Mouse (Mus musculus): Measurements from ENCODE around the gene Tspan7. TPM values are rescaled to one million over a fixed set of nuclear protein-coding genes. Genes with fewer than 3 reads are reported as not detected.

The Tspan7 gene
- total and polyA plus RNA-seq, 3 experiments: under 0.01 TPM; not detected in 2

- no peak for ATAC-seq (ENCODE audit: extremely low read depth, insufficient number of reproducible peaks, low FRiP score, poor library complexity, severe bottlenecking)
- H3K36me3 ChIP-seq (replicated peaks): no peaks in the 10 kb centered on the region
- no peaks in the 10 kb centered on the region for H3K9me3 ChIP-seq (replicated peaks)
- H3K4me1 ChIP-seq (ENCODE audit: insufficient read depth, low read depth, low read length): no peaks in the 10 kb centered on the region
- no peaks in the 10 kb centered on the region for H3K27me3 ChIP-seq (ENCODE audit: insufficient read depth, low read length)
- no peak for TF ChIP-seq TAL1 (conservative IDR thresholded peaks at IDR 0.05; ENCODE audit: low read depth, low read length)
- no peak for TF ChIP-seq GATA1 (IDR thresholded peaks at IDR 0.05; ENCODE audit: borderline replicate concordance, low read length)
- no peak overlapping the region for H3K4me3 ChIP-seq (ENCODE audit: low read depth, low read length)
- no peak for DNase-seq (ENCODE audit: low spot score)
These were observed 73.7 kb downstream of the Tspan7 start for GRCm38 (mm10) chrX:10558625-10559024.

GRCm38 (mm10) chrX:10565811-10566210, 80.9 kb downstream of the Tspan7 start:
- DNase-seq (ENCODE audit: low spot score): no peak
- no peak for TF ChIP-seq TAL1 (conservative IDR thresholded peaks at IDR 0.05; ENCODE audit: low read depth, low read length)
- no peak for TF ChIP-seq CTCF (IDR thresholded peaks at IDR 0.05; ENCODE audit: low read depth, low read length)
- TF ChIP-seq GATA1 (IDR thresholded peaks at IDR 0.05; ENCODE audit: borderline replicate concordance, low read length): no peak
- no peak for TF ChIP-seq POLR2AphosphoS5 (IDR thresholded peaks at IDR 0.05; ENCODE audit: insufficient replicate concordance, low read depth, low read length)
- no peak for TF ChIP-seq GATA2 (IDR thresholded peaks at IDR 0.05; ENCODE audit: borderline replicate concordance, low read depth, low read length)
- no peaks in the 10 kb centered on the region for H3K4me1 ChIP-seq (ENCODE audit: insufficient read depth, low read depth, low read length)
- no peaks in the 10 kb centered on the region for H3K27me3 ChIP-seq (ENCODE audit: insufficient read depth, low read length)
- H3K36me3 ChIP-seq (replicated peaks): no peaks in the 10 kb centered on the region
- no peaks in the 10 kb centered on the region for H3K9me3 ChIP-seq (replicated peaks)
- no peak overlapping the region for H3K4me3 ChIP-seq (ENCODE audit: low read depth, low read length)
- no peak for ATAC-seq (ENCODE audit: extremely low read depth, insufficient number of reproducible peaks, low FRiP score, poor library complexity, severe bottlenecking)

DNA sequence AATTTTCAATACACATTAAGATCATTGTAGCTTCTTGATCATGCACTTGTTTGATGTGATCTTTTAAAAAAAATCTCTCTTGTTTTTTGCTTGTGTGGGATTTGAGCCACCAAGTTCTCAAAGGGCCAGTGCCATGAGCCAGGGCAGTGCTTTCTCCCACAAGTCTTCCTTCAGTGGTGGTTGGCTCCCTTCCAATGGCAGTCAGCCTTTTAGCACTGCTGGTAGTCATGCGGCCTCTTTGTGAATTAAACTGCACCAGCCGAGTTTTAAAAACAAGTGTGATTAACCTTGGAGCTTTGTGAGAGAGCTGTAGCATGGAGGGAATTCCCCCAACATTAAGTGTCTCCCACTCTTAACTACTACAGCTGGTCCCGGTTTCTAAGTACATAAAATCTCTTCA, 89.6 kb downstream of the Tspan7 start:
- Histone ChIP-seq H3K9me3 (replicated peaks) (no peaks in the 10 kb centered on the region), H3K4me1 (ENCODE audit: insufficient read depth, low read depth, low read length) (no peaks in the 10 kb centered on the region), H3K4me3 (ENCODE audit: low read depth, low read length) (no peak overlapping the region), H3K27me3 (ENCODE audit: insufficient read depth, low read length) (no peaks in the 10 kb centered on the region), H3K36me3 (replicated peaks) (no peaks in the 10 kb centered on the region)
- DNase-seq (ENCODE audit: low spot score) (no peak), ATAC-seq (ENCODE audit: extremely low read depth, insufficient number of reproducible peaks, low FRiP score, poor library complexity, severe bottlenecking) (no peak)
- TF ChIP-seq TAL1 (conservative IDR thresholded peaks at IDR 0.05; ENCODE audit: low read depth, low read length) (no peak), POLR2AphosphoS5 (IDR thresholded peaks at IDR 0.05; ENCODE audit: insufficient replicate concordance, low read depth, low read length) (no peak), CTCF (IDR thresholded peaks at IDR 0.05; ENCODE audit: low read depth, low read length) (no peak), GATA1 (IDR thresholded peaks at IDR 0.05; ENCODE audit: borderline replicate concordance, low read length) (no peak)

- DNase-seq (ENCODE audit: low spot score): no peak
These were observed 90.4 kb downstream of the Tspan7 start for GRCm38 (mm10) chrX:10575406-10575805.

GRCm38 (mm10) chrX:10576349-10576748, 91.4 kb downstream of the Tspan7 start:
- no peak for TF ChIP-seq GATA2 (IDR thresholded peaks at IDR 0.05; ENCODE audit: borderline replicate concordance, low read depth, low read length)
- no peak for TF ChIP-seq TAL1 (conservative IDR thresholded peaks at IDR 0.05; ENCODE audit: low read depth, low read length)
- no peak for TF ChIP-seq POLR2AphosphoS5 (IDR thresholded peaks at IDR 0.05; ENCODE audit: insufficient replicate concordance, low read depth, low read length)
- TF ChIP-seq CTCF (IDR thresholded peaks at IDR 0.05; ENCODE audit: low read depth, low read length): no peak
- TF ChIP-seq GATA1 (IDR thresholded peaks at IDR 0.05; ENCODE audit: borderline replicate concordance, low read length): no peak
- no peak overlapping the region for H3K4me3 ChIP-seq (ENCODE audit: low read depth, low read length)
- ATAC-seq (ENCODE audit: extremely low read depth, insufficient number of reproducible peaks, low FRiP score, poor library complexity, severe bottlenecking): no peak

More at GRCm38 (mm10) chrX:10575406-10575805, 90.4 kb downstream of the Tspan7 start:
- Histone ChIP-seq H3K36me3 (replicated peaks) (no peaks in the 10 kb centered on the region), H3K9me3 (replicated peaks) (no peaks in the 10 kb centered on the region), H3K4me3 (ENCODE audit: low read depth, low read length) (no peak overlapping the region), H3K27me3 (ENCODE audit: insufficient read depth, low read length) (no peaks in the 10 kb centered on the region), H3K4me1 (ENCODE audit: insufficient read depth, low read depth, low read length) (no peaks in the 10 kb centered on the region)
- ATAC-seq (ENCODE audit: extremely low read depth, insufficient number of reproducible peaks, low FRiP score, poor library complexity, severe bottlenecking): no peak
- no peak for TF ChIP-seq TAL1 (conservative IDR thresholded peaks at IDR 0.05; ENCODE audit: low read depth, low read length)
- TF ChIP-seq GATA1 (IDR thresholded peaks at IDR 0.05; ENCODE audit: borderline replicate concordance, low read length): no peak
- no peak for TF ChIP-seq GATA2 (IDR thresholded peaks at IDR 0.05; ENCODE audit: borderline replicate concordance, low read depth, low read length)
- no peak for TF ChIP-seq CTCF (IDR thresholded peaks at IDR 0.05; ENCODE audit: low read depth, low read length)
- TF ChIP-seq POLR2AphosphoS5 (IDR thresholded peaks at IDR 0.05; ENCODE audit: insufficient replicate concordance, low read depth, low read length): no peak

GRCm38 (mm10) chrX:10577356-10577755, 92.4 kb downstream of the Tspan7 start:
- no peaks in the 10 kb centered on the region for H3K27me3 ChIP-seq (ENCODE audit: insufficient read depth, low read length)
- H3K4me1 ChIP-seq (ENCODE audit: insufficient read depth, low read depth, low read length): no peaks in the 10 kb centered on the region
- DNase-seq (ENCODE audit: low spot score) (no peak), ATAC-seq (ENCODE audit: extremely low read depth, insufficient number of reproducible peaks, low FRiP score, poor library complexity, severe bottlenecking) (no peak)
- TF ChIP-seq GATA2 (IDR thresholded peaks at IDR 0.05; ENCODE audit: borderline replicate concordance, low read depth, low read length) (no peak), TAL1 (conservative IDR thresholded peaks at IDR 0.05; ENCODE audit: low read depth, low read length) (no peak), POLR2AphosphoS5 (IDR thresholded peaks at IDR 0.05; ENCODE audit: insufficient replicate concordance, low read depth, low read length) (no peak), GATA1 (IDR thresholded peaks at IDR 0.05; ENCODE audit: borderline replicate concordance, low read length) (no peak), CTCF (IDR thresholded peaks at IDR 0.05; ENCODE audit: low read depth, low read length) (no peak)
- H3K9me3 ChIP-seq (replicated peaks): no peaks in the 10 kb centered on the region
- H3K36me3 ChIP-seq (replicated peaks): no peaks in the 10 kb centered on the region
- H3K4me3 ChIP-seq (ENCODE audit: low read depth, low read length): no peak overlapping the region

More at GRCm38 (mm10) chrX:10576349-10576748, 91.4 kb downstream of the Tspan7 start:
- Histone ChIP-seq H3K9me3 (replicated peaks) (no peaks in the 10 kb centered on the region), H3K36me3 (replicated peaks) (no peaks in the 10 kb centered on the region), H3K4me1 (ENCODE audit: insufficient read depth, low read depth, low read length) (no peaks in the 10 kb centered on the region), H3K27me3 (ENCODE audit: insufficient read depth, low read length) (no peaks in the 10 kb centered on the region)
- DNase-seq (ENCODE audit: low spot score): no peak

- TF ChIP-seq CTCF (IDR thresholded peaks at IDR 0.05; ENCODE audit: low read depth, low read length) (no peak), POLR2AphosphoS5 (IDR thresholded peaks at IDR 0.05; ENCODE audit: insufficient replicate concordance, low read depth, low read length) (no peak), TAL1 (conservative IDR thresholded peaks at IDR 0.05; ENCODE audit: low read depth, low read length) (no peak), GATA1 (IDR thresholded peaks at IDR 0.05; ENCODE audit: borderline replicate concordance, low read length) (no peak), GATA2 (IDR thresholded peaks at IDR 0.05; ENCODE audit: borderline replicate concordance, low read depth, low read length) (no peak)
- no peak overlapping the region for H3K4me3 ChIP-seq (ENCODE audit: low read depth, low read length)
- H3K4me1 ChIP-seq (ENCODE audit: insufficient read depth, low read depth, low read length): no peaks in the 10 kb centered on the region
- ATAC-seq (ENCODE audit: extremely low read depth, insufficient number of reproducible peaks, low FRiP score, poor library complexity, severe bottlenecking) (no peak), DNase-seq (ENCODE audit: low spot score) (no peak)
- no peaks in the 10 kb centered on the region for H3K36me3 ChIP-seq (replicated peaks)
- no peaks in the 10 kb centered on the region for H3K9me3 ChIP-seq (replicated peaks)
- H3K27me3 ChIP-seq (ENCODE audit: insufficient read depth, low read length): no peaks in the 10 kb centered on the region
These were observed 97.8 kb downstream of the Tspan7 start for GRCm38 (mm10) chrX:10582731-10583130.
